Mouse (Mus musculus) embryo, embryonic 10.5 days (tissue): Measurements from ENCODE around the gene Fnbp1l.

Experiments
- DNase-seq: peaks from one replicate; pipeline ENCODE4 v3.0.0-alpha.2; 2015; ENCODE audit warnings: low spot score

Fnbp1l gene

DNA sequence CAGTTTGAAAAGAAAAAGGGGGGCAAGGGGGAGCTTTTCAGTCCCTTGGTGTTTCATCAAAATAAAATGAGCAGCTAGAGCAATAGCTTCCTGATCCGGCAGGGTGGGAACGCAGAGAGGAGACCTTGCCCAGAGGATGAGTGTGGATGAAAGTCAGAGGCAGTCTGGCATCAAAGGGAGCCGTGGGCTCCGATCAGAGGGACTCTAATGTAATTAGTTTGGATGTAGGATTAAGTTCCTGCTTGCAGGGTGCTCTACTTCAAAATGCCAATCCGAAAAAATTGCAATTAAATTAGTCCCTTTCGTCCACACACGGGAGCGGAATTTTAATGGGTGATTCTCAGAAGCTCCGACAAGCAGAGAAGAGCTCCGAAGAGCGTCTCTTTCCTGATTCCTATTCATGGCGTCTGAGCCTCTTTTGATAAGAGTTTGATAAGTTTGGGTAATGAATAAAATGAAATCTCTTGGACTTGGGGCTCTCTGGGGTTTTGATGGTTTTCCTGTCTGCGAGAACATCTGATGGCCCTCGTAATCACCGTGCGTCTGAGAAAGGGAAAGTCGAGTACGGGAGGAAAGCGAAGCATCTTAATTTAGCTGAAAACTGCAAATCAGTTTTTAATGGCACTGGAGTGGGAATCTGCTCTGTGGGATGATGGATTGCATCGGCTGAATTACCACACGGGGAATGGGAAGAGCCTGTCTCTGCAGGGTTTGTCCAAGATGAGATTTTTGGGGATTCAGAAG, 126.5 kb downstream of the Fnbp1l start:
- DNase-seq, result no peak

GRCm38 (mm10) chr3:122492006-122492405, 127.5 kb downstream of the Fnbp1l start:
- DNase-seq, result no peak

DNA sequence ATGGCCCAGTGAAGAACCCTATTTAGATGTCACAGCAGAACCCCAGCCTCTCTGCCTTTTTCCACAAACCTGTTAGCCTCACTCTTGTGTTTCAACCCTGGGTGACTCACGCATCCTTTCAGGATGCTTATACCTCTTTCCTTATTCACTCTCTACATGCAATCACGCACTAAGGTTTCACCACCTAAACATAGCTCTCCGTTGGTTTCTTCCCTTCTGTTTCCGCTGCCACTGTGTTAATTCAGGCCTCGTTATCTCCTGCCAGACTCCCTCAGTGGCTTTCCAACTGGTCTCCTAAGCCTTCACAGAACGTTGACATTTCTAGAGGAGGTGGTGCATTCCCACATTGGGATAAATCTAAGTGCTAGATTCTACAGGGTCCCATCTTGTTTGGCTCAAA, 128.9 kb downstream of the Fnbp1l start:
- no peak for DNase-seq
